Mouse (Mus musculus) midbrain, embryonic 15.5 days (tissue): ENCODE data around the gene Usp10. TPM values are rescaled to one million over a fixed set of nuclear protein-coding genes. Genes with fewer than 3 reads are reported as not detected.
A peak's percentile ranks its signal among the peaks of the same experiment; 100 is the strongest.

Experiments used
- ATAC-seq: fragments of 200-750 bp; cut with Nextera tagmentation; replicated peaks from 2 replicates; pipeline ENCODE4 v1.8.0; 2017; ENCODE audit warnings: moderate TSS enrichment
- H3K27ac ChIP-seq: fragments of 300-500 bp; sonication (generic); 2 replicates; pipeline ENCODE4 v1.5.1; 2015; ENCODE audit warnings: mild to moderate bottlenecking, inconsistent platforms
- H3K27me3 ChIP-seq: fragments of 300-500 bp; sonication (generic); replicated peaks from 2 replicates; pipeline ENCODE4 v1.6.1; 2015; ENCODE audit warnings: inconsistent platforms
- H3K36me3 ChIP-seq: fragments of 300-500 bp; sonication (generic); replicated peaks from 2 replicates; pipeline ENCODE4 v1.6.1; 2015; ENCODE audit warnings: inconsistent platforms
- H3K4me1 ChIP-seq: fragments of 300-500 bp; sonication (generic); 2 replicates; pipeline ENCODE4 v1.6.1; 2015; ENCODE audit warnings: inconsistent platforms
- H3K4me2 ChIP-seq: fragments of 300-500 bp; sonication (generic); 2 replicates; pipeline ENCODE4 v1.6.1; 2015; ENCODE audit warnings: inconsistent platforms, mild to moderate bottlenecking, moderate library complexity
- H3K4me3 ChIP-seq: fragments of 300-500 bp; sonication (generic); 2 replicates; pipeline ENCODE4 v1.5.1; 2015; ENCODE audit warnings: mild to moderate bottlenecking, inconsistent platforms
- H3K9ac ChIP-seq: fragments of 300-500 bp; sonication (generic); 2 replicates; pipeline ENCODE4 v1.6.1; 2015; ENCODE audit warnings: mild to moderate bottlenecking, inconsistent platforms
- H3K9me3 ChIP-seq: fragments of 300-500 bp; sonication (generic); 2 replicates; pipeline ENCODE4 v1.6.1; 2016; ENCODE audit warnings: inconsistent platforms
- WGBS: fragments of 180-500 bp; shearing (Covaris S2); methylation state at CpG from one replicate; pipeline ENCODE4 v1.1.7; 2015; ENCODE audit warnings: mixed read lengths; 5-methylcytosine and 5-hydroxymethylcytosine counted together
- polyA plus RNA-seq: library from polyadenylated mRNA; unstranded; fragments of >200 nt; fragmentation: Nextera tagmentation; extraction: Ambion mirVana; gene quantifications from 2 replicates; pipeline ENCODE4 v1.2.1, GENCODE M21; 2015

The Usp10 gene
- polyA plus RNA-seq, 1 experiment from 2014 or later: 151 TPM

- H3K9ac ChIP-seq: no peak overlapping the region
- 71% methylated on average over 4 of the region's 4 CpGs for WGBS
- H3K27me3 ChIP-seq: no peaks in the 10 kb centered on the region
- no peak for ATAC-seq
- H3K4me3 ChIP-seq: no peak overlapping the region
- H3K27ac ChIP-seq: no peak overlapping the region
- H3K4me2 ChIP-seq: no peak overlapping the region
- no peaks in the 10 kb centered on the region for H3K36me3 ChIP-seq
- H3K9me3 ChIP-seq: no peaks in the 10 kb centered on the region
- H3K4me1 ChIP-seq: no peaks in the 10 kb centered on the region
Measured at GRCm38 (mm10) chr8:119981253-119981652, 71.1 kb downstream of the Usp10 start.

GRCm38 (mm10) chr8:119984085-119984484 is 73.9 kb downstream of the Usp10 start:
- no peaks in the 10 kb centered on the region for H3K27me3 ChIP-seq
- no peaks in the 10 kb centered on the region for H3K4me1 ChIP-seq
- H3K36me3 ChIP-seq: no peaks in the 10 kb centered on the region
- H3K27ac ChIP-seq: no peak overlapping the region
- H3K4me3 ChIP-seq: no peak overlapping the region
- no peaks in the 10 kb centered on the region for H3K9me3 ChIP-seq
- no peak for ATAC-seq
- no peak overlapping the region for H3K4me2 ChIP-seq
- no peak overlapping the region for H3K9ac ChIP-seq

- 66% methylated on average over 5 of the region's 5 CpGs for WGBS
- Histone ChIP-seq H3K4me2 (no peak overlapping the region), H3K4me1 (no peaks in the 10 kb centered on the region), H3K9ac (no peak overlapping the region), H3K4me3 (no peak overlapping the region), H3K9me3 (no peaks in the 10 kb centered on the region), H3K27ac (no peak overlapping the region), H3K36me3 (no peaks in the 10 kb centered on the region), H3K27me3 (peaks cover 2% of the 10 kb centered on the region)
- no peak for ATAC-seq
Measured at GRCm38 (mm10) chr8:119986174-119986573, 76.0 kb downstream of the Usp10 start.

DNA sequence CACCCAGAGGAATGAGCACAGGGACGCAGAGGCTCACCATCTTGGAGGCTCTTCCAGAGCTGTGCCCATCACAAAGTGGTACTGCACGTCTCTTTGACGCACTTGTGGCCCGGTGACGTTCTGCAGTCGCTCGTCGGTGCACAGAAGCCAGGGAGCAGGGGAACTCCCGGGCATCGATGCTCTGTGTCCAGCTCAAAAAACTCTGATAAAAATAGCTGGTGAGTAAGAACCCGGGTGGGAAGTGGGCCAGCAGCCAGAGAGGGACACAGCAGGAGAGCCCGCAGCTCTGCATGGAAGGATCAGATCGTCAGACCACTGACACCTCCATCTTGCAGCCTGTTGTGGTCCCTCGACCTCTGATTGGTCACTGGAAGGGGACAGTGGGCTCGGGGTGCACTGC is 77.9 kb downstream of the Usp10 start:
- Histone ChIP-seq H3K4me1 (peaks cover 14% of the 10 kb centered on the region), H3K9me3 (no peaks in the 10 kb centered on the region), H3K9ac (no peak overlapping the region), H3K27me3 (peaks cover 21% of the 10 kb centered on the region), H3K27ac (no peak overlapping the region), H3K36me3 (no peaks in the 10 kb centered on the region), H3K4me3 (no peak overlapping the region), H3K4me2 (no peak overlapping the region)
- ATAC-seq: no peak
- WGBS: 71% methylated on average over 15 of the region's 15 CpGs

GRCm38 (mm10) chr8:119992249-119992648 is 82.1 kb downstream of the Usp10 start, which contains the start of gene Crispld2:
TSS of gene Crispld2 (plus strand) at chr8:119992438.
- peaks cover 14% of the 10 kb centered on the region for H3K4me1 ChIP-seq
- H3K27ac ChIP-seq: no peak within 1 kb of the TSS
- whole genome bisulfite sequencing: under 1% methylated on average over 25 of the region's 25 CpGs
- H3K4me2 ChIP-seq: peak within 1 kb of the TSS; percentile 70
- H3K27me3 ChIP-seq: peaks cover 28% of the 10 kb centered on the region
- peak within 1 kb of the TSS; percentile 38 for H3K4me3 ChIP-seq
- H3K9ac ChIP-seq: peak within 1 kb of the TSS; percentile 15; the same call in 1 of the 2 replicates
- peak; percentile 91 for ATAC-seq
- H3K36me3 ChIP-seq: no peaks in the 10 kb centered on the region
- H3K9me3 ChIP-seq: no peaks in the 10 kb centered on the region

GRCm38 (mm10) chr8:119994114-119994513 is 84.0 kb downstream of the Usp10 start:
- 77% methylated on average over 7 of the region's 7 CpGs for WGBS
- Histone ChIP-seq H3K27me3 (peaks cover 28% of the 10 kb centered on the region), H3K9me3 (no peaks in the 10 kb centered on the region), H3K4me2 (no peak overlapping the region), H3K4me3 (no peak overlapping the region), H3K9ac (no peak overlapping the region), H3K4me1 (peaks cover 14% of the 10 kb centered on the region), H3K36me3 (no peaks in the 10 kb centered on the region), H3K27ac (no peak overlapping the region)
- no peak for ATAC-seq

DNA sequence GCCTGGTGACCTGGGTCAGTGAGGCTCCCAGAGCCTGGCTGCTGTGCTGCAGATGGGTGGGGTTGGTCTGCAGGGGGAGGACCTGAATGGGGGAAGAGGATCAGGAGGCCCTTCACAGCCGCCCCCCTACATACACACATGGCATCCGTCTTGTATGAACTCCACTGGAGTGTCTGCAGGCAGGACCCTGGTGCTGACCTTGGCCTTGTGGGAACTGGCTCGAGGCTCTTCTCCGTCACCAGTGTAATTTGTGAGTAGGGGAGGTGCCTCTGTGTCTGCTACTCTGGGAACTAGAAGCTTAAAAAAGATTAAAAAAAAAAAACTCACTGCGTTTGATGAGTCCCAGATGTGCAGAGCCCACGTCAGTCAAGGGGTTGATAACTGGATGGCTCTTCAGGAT is 84.4 kb downstream of the Usp10 start:
- H3K9ac ChIP-seq: no peak overlapping the region
- H3K4me2 ChIP-seq: no peak overlapping the region
- no peak for ATAC-seq
- H3K4me1 ChIP-seq: peaks cover 14% of the 10 kb centered on the region
- no peaks in the 10 kb centered on the region for H3K9me3 ChIP-seq
- H3K27ac ChIP-seq: no peak overlapping the region
- no peaks in the 10 kb centered on the region for H3K36me3 ChIP-seq
- WGBS: 73% methylated on average over 6 of the region's 6 CpGs
- H3K27me3 ChIP-seq: peaks cover 28% of the 10 kb centered on the region
- H3K4me3 ChIP-seq: no peak overlapping the region

- no peak overlapping the region for H3K9ac ChIP-seq
- peaks cover 15% of the 10 kb centered on the region for H3K27me3 ChIP-seq
- H3K4me1 ChIP-seq: peaks cover 8% of the 10 kb centered on the region
- H3K4me3 ChIP-seq: no peak overlapping the region
- no peak overlapping the region for H3K4me2 ChIP-seq
- H3K9me3 ChIP-seq: no peaks in the 10 kb centered on the region
- no peak overlapping the region for H3K27ac ChIP-seq
- no peaks in the 10 kb centered on the region for H3K36me3 ChIP-seq
- WGBS: 87% methylated on average over 4 of the region's 4 CpGs
- no peak for ATAC-seq
Measured at GRCm38 (mm10) chr8:119997266-119997665, 87.1 kb downstream of the Usp10 start.

GRCm38 (mm10) chr8:120000461-120000860 is 90.3 kb downstream of the Usp10 start:
- H3K4me2 ChIP-seq: no peak overlapping the region
- 72% methylated on average over 8 of the region's 8 CpGs for WGBS
- H3K27me3 ChIP-seq: no peaks in the 10 kb centered on the region
- H3K4me1 ChIP-seq: peaks cover 6% of the 10 kb centered on the region; the same call in 1 of the 2 replicates
- H3K4me3 ChIP-seq: no peak overlapping the region
- H3K27ac ChIP-seq: no peak overlapping the region
- ATAC-seq: no peak
- H3K36me3 ChIP-seq: no peaks in the 10 kb centered on the region
- no peaks in the 10 kb centered on the region for H3K9me3 ChIP-seq
- no peak overlapping the region for H3K9ac ChIP-seq

DNA sequence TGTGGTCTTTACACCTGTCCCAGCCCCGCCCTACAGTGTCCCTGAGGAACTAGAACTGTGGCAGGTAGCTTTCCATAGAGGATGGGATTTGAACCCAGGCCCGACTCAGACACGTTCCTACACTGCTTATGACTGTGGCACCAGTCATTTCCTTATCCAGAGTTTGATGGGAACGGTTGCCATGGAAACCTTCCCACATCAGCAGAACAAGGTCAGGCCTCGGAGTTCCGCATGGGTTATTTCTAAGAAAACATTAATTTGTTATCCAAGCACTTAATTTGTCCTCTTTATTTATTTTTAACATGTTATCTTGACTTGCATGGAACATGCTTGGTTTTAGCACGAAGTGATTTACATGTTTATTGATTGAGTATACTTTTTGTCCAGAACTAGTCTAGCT is 91.6 kb downstream of the Usp10 start:
- Histone ChIP-seq H3K4me3 (no peak overlapping the region), H3K27ac (no peak overlapping the region), H3K27me3 (no peaks in the 10 kb centered on the region), H3K9me3 (no peaks in the 10 kb centered on the region), H3K9ac (no peak overlapping the region), H3K4me1 (peaks cover 6% of the 10 kb centered on the region; the same call in 1 of the 2 replicates), H3K4me2 (no peak overlapping the region), H3K36me3 (no peaks in the 10 kb centered on the region)
- no peak for ATAC-seq
- 57% methylated on average over 7 of the region's 7 CpGs for WGBS

GRCm38 (mm10) chr8:120002348-120002747 is 92.2 kb downstream of the Usp10 start:
- no peak overlapping the region for H3K4me2 ChIP-seq
- 64% methylated on average over 9 of the region's 9 CpGs for WGBS
- no peak overlapping the region for H3K27ac ChIP-seq
- peaks cover 6% of the 10 kb centered on the region; the same call in 1 of the 2 replicates for H3K4me1 ChIP-seq
- no peaks in the 10 kb centered on the region for H3K27me3 ChIP-seq
- H3K36me3 ChIP-seq: no peaks in the 10 kb centered on the region
- H3K9ac ChIP-seq: no peak overlapping the region
- no peaks in the 10 kb centered on the region for H3K9me3 ChIP-seq
- ATAC-seq: no peak
- H3K4me3 ChIP-seq: no peak overlapping the region

DNA sequence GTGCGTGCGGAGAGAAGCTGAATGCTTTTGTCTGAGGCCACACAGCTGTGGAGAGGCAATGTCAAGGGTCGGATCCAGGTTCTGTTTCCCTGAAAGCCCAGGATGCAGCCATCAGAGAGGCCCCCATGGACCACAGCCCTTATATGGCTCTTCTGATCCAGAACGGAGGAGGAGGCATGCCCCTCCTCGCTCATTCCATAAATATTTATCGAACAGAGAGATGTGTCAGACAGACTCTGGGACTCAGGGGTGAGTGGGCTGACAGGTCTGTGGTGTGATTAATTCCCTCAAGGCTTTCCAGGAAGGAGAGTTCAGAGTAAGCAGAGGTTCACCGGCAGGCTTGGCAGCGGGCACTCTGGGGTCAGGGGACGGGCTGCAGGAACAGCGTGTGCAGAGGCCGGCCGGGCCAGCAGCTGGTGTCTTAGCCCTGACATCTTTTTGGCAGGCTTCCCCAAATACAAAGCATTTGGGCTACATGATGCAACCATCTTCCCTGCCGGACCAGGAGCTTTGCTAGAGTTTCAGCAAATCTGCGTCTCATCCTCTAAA is 94.1 kb downstream of the Usp10 start:
- no peak for ATAC-seq

GRCm38 (mm10) chr8:120004705-120005381 is 94.7 kb downstream of the Usp10 start:
- Histone ChIP-seq H3K4me1 (peaks cover 6% of the 10 kb centered on the region; the same call in 1 of the 2 replicates), H3K27ac (no peak overlapping the region), H3K9ac (no peak overlapping the region), H3K9me3 (no peaks in the 10 kb centered on the region), H3K4me2 (no peak overlapping the region), H3K27me3 (no peaks in the 10 kb centered on the region; the same call in 1 of the 2 replicates), H3K4me3 (no peak overlapping the region), H3K36me3 (no peaks in the 10 kb centered on the region)
- 62% methylated on average over 2 of the region's 2 CpGs for WGBS
- no peak for ATAC-seq

More for the DNA sequence above, 94.1 kb downstream of the Usp10 start:
- WGBS: 38% methylated on average over 14 of the region's 14 CpGs
- Histone ChIP-seq H3K4me2 (no peak overlapping the region), H3K9me3 (no peaks in the 10 kb centered on the region), H3K27me3 (no peaks in the 10 kb centered on the region; the same call in 1 of the 2 replicates), H3K27ac (no peak overlapping the region), H3K4me1 (peaks cover 6% of the 10 kb centered on the region; the same call in 1 of the 2 replicates), H3K9ac (no peak overlapping the region), H3K4me3 (no peak overlapping the region), H3K36me3 (no peaks in the 10 kb centered on the region)
